Mouse (Mus musculus) small intestine, adult 2 months (tissue): ENCODE measurements around the gene Camk2d. TPM values are rescaled to one million over a fixed set of nuclear protein-coding genes. Genes with fewer than 3 reads are reported as not detected.
A peak's percentile ranks its signal among the peaks of the same experiment; 100 is the strongest.

ENCODE experiments used
- H3K27ac ChIP-seq: fragments of 200-500 bp; 2 replicates; pipeline ENCODE4 v1.5.1; 2012; ENCODE audit warnings: low read depth, low read length, control low read depth, inconsistent platforms; ENCODE audit not compliant: insufficient read depth
- H3K27me3 ChIP-seq: fragments of 200-500 bp; 2 replicates; pipeline ENCODE4 v1.6.1; 2012; ENCODE audit warnings: mild to moderate bottlenecking, moderate library complexity, low read length, inconsistent platforms; ENCODE audit not compliant: control insufficient read depth, insufficient read depth
- H3K36me3 ChIP-seq: fragments of 200-500 bp; 2 replicates; pipeline ENCODE4 v1.6.1; 2012; ENCODE audit warnings: mild to moderate bottlenecking, low read length, control low read depth, inconsistent platforms; ENCODE audit not compliant: control insufficient read depth, insufficient read depth
- H3K4me1 ChIP-seq: fragments of 200-500 bp; 2 replicates; pipeline ENCODE4 v1.6.1; 2012; ENCODE audit warnings: low read length, inconsistent platforms, mixed read lengths; ENCODE audit not compliant: control insufficient read depth, insufficient read depth, insufficient read length
- H3K4me3 ChIP-seq: fragments of 200-500 bp; 2 replicates; pipeline ENCODE4 v1.5.1; 2012; ENCODE audit warnings: low read depth, mild to moderate bottlenecking, control low read depth, inconsistent platforms, low read length, moderate library complexity
- CTCF ChIP-seq: fragments of 200-500 bp; IDR thresholded peaks from 2 replicates; pipeline ENCODE4 v1.5.1; 2012; ENCODE audit warnings: low read depth, mild to moderate bottlenecking, control low read depth, inconsistent platforms, low read length, moderate library complexity, mixed read lengths; ENCODE audit not compliant: insufficient replicate concordance, insufficient read length; ENCODE audit errors: extremely low read depth
- POLR2A ChIP-seq: fragments of 200-500 bp; IDR thresholded peaks from 2 replicates; pipeline ENCODE4 v1.6.1; 2012; ENCODE audit warnings: low read depth, mild to moderate bottlenecking, control low read depth, inconsistent platforms, low read length, moderate library complexity
- WGBS: fragments of 180-500 bp; shearing (Covaris S2); methylation state at CpG from one replicate; pipeline ENCODE4 v1.1.7; 2018; 5-methylcytosine and 5-hydroxymethylcytosine counted together
- polyA plus RNA-seq: library from polyadenylated mRNA; depleted of rRNA; stranded (reverse); fragments of >200 nt; gene quantifications from 2 replicates; pipeline ENCODE4 v1.2.3, GENCODE M21; 2012

Gene Camk2d
- polyA plus RNA-seq, 1 experiment, result 89.5 TPM

DNA sequence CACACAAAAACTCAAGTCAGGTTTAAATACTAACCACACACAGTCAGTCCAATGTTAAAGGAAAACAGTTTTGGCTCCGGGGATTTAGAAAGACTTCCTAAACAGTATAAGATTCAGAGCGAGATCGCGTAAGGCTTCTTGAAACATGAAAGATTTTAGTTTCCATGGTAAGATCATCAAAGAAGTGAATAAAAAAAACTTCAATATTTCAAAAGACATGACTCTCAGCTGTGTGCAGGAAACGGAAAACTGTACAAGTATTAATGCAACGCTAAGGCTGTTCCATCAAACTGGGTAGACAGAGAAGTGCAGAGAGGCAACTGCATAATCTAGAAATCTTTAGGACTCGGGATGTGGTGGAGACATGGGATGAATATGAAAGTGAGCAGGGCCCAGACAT, 6.5 kb upstream of the Camk2d start:
- TF ChIP-seq CTCF (no peak), POLR2A (no peak)
- H3K27me3 ChIP-seq, result no peaks in the 10 kb centered on the region
- no peak overlapping the region for H3K27ac ChIP-seq
- H3K4me3 ChIP-seq, result no peak overlapping the region
- WGBS, result 90% methylated on average over 7 of the region's 7 CpGs
- no peaks in the 10 kb centered on the region for H3K36me3 ChIP-seq
- H3K4me1 ChIP-seq, result no peaks in the 10 kb centered on the region

DNA sequence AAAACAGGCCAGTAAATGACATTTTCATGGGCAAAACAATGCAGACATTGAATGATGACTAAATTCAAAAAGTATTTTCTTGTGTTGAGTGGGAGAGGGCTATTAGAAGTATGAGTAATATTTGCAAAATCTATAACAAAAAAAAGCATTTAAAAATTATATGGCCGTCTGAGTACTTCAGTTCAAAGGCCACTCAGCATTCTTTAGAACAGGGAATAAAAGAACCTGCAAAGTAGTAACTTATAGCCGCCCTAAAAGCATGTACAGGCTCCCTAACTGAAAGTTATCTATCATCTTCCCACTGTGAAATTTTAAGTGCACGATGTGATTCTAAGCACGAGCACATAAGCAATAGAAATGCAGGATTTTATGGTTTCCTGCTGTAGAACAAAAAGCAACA, 646 bp upstream of the Camk2d start:
- peaks cover 2% of the 10 kb centered on the region for H3K4me1 ChIP-seq
- 29% methylated on average over 4 of the region's 4 CpGs for WGBS
- H3K27me3 ChIP-seq, result no peaks in the 10 kb centered on the region
- H3K36me3 ChIP-seq, result peaks cover 3% of the 10 kb centered on the region
- H3K4me3 ChIP-seq, result no peak overlapping the region
- no peak overlapping the region for H3K27ac ChIP-seq
- no peak for TF ChIP-seq POLR2A
- no peak for TF ChIP-seq CTCF

DNA sequence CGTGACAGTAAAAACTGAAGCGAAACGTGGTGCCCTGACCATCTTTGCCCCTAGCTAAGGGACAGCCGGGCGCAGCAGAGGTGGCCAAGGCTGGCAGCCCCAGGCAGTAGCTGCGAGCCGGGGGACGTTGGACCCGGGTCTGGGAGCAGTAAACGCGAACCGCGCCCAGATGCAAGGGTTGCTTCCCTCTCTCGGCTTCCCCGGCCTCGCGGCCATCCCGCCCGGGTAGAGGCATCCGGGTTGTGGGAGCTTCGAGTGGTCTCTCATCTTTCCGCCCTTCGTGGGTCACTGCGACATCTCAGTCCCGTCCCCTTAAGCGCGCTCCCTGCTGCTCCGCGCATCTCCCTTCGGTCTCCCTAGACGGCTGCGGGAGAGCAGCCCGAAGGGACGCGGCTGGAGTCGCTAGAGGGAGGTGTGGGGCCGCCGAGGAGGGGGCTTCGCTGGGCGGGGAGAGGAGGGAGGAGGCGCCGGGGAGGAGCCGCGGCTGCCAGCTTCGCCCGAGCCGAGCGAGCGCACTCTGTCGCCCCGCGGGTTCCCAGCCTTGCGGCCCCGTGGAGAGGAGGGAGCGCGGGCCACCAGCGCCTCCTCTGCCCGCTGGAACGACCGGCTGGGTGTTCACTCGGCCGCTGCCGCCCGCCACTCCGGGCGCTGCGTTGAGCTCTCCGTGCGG, 524 bp downstream of the Camk2d start:
- TF ChIP-seq CTCF (peak; percentile 25; the same call in 1 of the 2 replicates), POLR2A (no peak)
- Histone ChIP-seq H3K36me3 (peaks cover 10% of the 10 kb centered on the region), H3K4me3 (peak overlapping the region; percentile 83), H3K27ac (peak overlapping the region; percentile 99), H3K27me3 (no peaks in the 10 kb centered on the region), H3K4me1 (peaks cover 2% of the 10 kb centered on the region)
- WGBS, result under 1% methylated on average over 65 of the region's 69 CpGs

DNA sequence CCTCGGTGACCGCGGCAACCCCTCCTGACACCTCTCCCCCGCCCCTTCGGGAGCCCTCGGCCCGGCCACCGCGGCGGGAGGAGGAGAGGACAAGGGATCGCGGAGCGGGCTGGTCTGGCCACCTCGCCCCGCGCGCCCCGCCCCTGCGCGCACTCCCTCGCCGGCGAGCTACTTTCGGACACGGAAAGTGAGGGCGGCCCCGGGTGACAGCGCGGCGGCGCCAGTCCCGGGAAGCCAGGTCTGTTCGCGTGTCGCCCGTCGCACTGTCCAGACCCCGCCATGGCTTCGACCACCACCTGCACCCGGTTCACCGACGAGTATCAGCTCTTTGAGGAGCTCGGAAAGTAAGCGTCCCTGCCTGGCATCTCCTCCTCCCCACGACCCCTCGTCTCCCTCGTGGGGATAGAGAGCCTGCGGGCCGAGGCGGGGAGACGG, 1.1 kb downstream of the Camk2d start:
- no peak for TF ChIP-seq CTCF
- peak; percentile 63 for TF ChIP-seq POLR2A
- Histone ChIP-seq H3K4me1 (peaks cover 2% of the 10 kb centered on the region), H3K27ac (peak overlapping the region; percentile 99), H3K4me3 (peak overlapping the region; percentile 83), H3K36me3 (peaks cover 13% of the 10 kb centered on the region), H3K27me3 (no peaks in the 10 kb centered on the region)
- under 1% methylated on average over 51 of the region's 51 CpGs for WGBS

DNA sequence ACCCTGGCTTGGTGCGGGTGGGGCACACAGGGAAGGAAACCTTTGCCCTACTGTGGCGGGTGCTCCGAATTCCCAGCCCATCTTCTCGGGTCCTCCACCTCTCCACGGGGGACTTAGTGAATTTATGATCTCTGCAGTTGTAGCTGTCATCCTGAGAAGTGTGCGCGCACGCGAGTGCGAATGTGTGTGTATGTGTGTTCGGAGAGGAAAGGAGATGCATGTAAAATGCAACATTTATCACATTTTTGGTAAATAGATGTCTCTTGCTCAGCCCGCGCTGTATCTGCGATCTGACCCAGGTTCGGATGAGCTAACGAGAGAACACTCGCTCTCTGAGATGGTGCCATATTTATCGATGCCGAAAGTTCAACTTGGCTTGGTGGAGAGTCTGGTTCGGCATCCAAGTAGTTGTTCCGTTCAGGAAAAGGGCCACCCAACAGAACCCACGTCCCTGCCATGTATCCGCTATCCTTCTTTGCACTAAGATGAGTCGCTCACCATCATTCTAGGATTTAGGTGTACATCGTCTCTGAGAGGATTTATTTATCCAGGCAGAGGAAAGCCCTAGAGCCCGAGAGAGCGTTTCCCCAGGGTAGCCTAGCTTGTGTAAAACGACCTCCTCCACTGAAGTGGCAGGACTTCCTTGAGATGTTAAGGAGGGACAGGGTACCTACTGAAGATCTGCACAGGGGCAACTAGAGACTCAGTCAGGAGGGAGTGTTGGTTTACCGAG, 1.7 kb downstream of the Camk2d start:
- WGBS, result under 1% methylated on average over 29 of the region's 29 CpGs

DNA sequence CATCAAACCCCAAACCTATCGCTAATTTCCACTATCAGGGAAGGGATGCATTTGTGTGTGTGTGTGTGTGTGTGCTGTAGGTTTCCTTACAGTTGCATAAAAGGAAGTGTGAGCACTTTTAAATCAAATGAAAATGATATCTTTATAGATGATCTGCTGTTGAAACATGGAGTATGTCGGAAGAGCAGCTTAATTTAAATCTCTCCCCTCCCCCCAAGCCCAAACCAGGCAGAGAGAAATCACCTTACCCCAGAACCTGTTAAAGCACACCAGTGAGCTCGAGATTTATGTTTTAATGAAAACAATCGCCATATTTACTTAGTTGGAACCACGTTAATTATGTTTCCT, 2.2 kb downstream of the Camk2d start:
- peaks cover 18% of the 10 kb centered on the region for H3K36me3 ChIP-seq
- WGBS, result 4% methylated on average over 5 of the region's 5 CpGs
- peaks cover 2% of the 10 kb centered on the region for H3K4me1 ChIP-seq
- H3K27me3 ChIP-seq, result no peaks in the 10 kb centered on the region
- peak overlapping the region; percentile 83 for H3K4me3 ChIP-seq
- peak overlapping the region; percentile 99 for H3K27ac ChIP-seq
- TF ChIP-seq POLR2A (no peak), CTCF (no peak)

More for the DNA sequence above, 1.7 kb downstream of the Camk2d start:
- H3K27me3 ChIP-seq, result no peaks in the 10 kb centered on the region
- H3K36me3 ChIP-seq, result peaks cover 17% of the 10 kb centered on the region
- H3K4me3 ChIP-seq, result peak overlapping the region; percentile 83
- peak overlapping the region; percentile 99 for H3K27ac ChIP-seq
- H3K4me1 ChIP-seq, result peaks cover 2% of the 10 kb centered on the region
- peak; percentile 19; the same call in 1 of the 2 replicates for TF ChIP-seq CTCF
- TF ChIP-seq POLR2A, result 0 out of 2 replicates have a peak, but pooled peaks have one; percentile 3

DNA sequence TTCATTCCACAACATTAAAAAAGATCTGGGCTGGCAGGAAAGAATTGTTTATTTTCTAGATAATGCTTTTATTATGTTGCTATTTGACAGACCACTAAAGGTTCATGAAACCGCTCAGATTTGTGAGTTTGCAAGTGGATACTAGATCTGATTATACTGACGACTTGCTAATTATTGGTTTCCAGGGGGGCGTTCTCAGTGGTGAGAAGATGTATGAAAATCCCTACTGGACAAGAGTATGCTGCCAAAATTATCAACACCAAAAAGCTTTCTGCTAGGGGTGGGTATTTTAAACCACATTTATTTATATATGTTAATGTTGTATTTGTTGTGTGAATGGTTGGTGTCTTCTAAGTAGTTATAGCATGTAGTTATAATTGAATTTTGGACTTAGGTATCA, 2.8 kb downstream of the Camk2d start:
- WGBS, result 55% methylated on average over 3 of the region's 3 CpGs
- TF ChIP-seq POLR2A (no peak), CTCF (no peak)
- Histone ChIP-seq H3K4me3 (no peak overlapping the region), H3K27ac (no peak overlapping the region), H3K4me1 (peaks cover 2% of the 10 kb centered on the region), H3K36me3 (peaks cover 19% of the 10 kb centered on the region), H3K27me3 (no peaks in the 10 kb centered on the region)
